Mouse (Mus musculus): ENCODE measurements around the gene Ero1lb.

- TF ChIP-seq MYC (IDR thresholded peaks at IDR 0.05; ENCODE audit: low read depth, low read length) (no peak), CTCF (conservative IDR thresholded peaks at IDR 0.05 in 1 of 2, IDR thresholded peaks at IDR 0.05 in 1 of 2; ENCODE audit: low read depth in 2 of 2, low read length in 2 of 2) (no peak), MEF2A (IDR thresholded peaks at IDR 0.05; ENCODE audit: borderline replicate concordance, low read depth, low read length) (no peak), HCFC1 (IDR thresholded peaks at IDR 0.05; ENCODE audit: low read depth, low read length) (no peak), ZC3H11A (IDR thresholded peaks at IDR 0.05; ENCODE audit: low read depth, low read length) (no peak), CHD2 (IDR thresholded peaks at IDR 0.05; ENCODE audit: low read length) (no peak), POLR2A (IDR thresholded peaks at IDR 0.05; ENCODE audit: low read depth, low read length) (no peak), EP300 (IDR thresholded peaks at IDR 0.05; ENCODE audit: low read length) (no peak), IRF4 (IDR thresholded peaks at IDR 0.05; ENCODE audit: low read depth, low read length) (no peak), ZNF384 (IDR thresholded peaks at IDR 0.05; ENCODE audit: low read depth, low read length) (no peak), ZMIZ1 (IDR thresholded peaks at IDR 0.05; ENCODE audit: low read depth, low read length) (no peak), ELF1 (IDR thresholded peaks at IDR 0.05; ENCODE audit: low read depth, low read length) (no peak), TCF12 (IDR thresholded peaks at IDR 0.05; ENCODE audit: low read depth, low read length) (no peak)
Measured at GRCm38 (mm10) chr13:12519371-12519770, 46.3 kb upstream of the Ero1lb start.
